Mouse (Mus musculus) neural tube, embryonic 15.5 days (tissue): ENCODE data around the gene Hmgxb4. TPM values are rescaled to one million over a fixed set of nuclear protein-coding genes. Genes with fewer than 3 reads are reported as not detected.
"Not testable (repeated sequence)": the region's sequence is repeated elsewhere in the genome, so short reads cannot be mapped to it uniquely, and the experiment has no call there.

Experiments used
- ATAC-seq: fragments of 200-750 bp; cut with Nextera tagmentation; 2 replicates; pipeline ENCODE4 v1.8.0; 2017; ENCODE audit warnings: mild to moderate bottlenecking, moderate TSS enrichment, moderate library complexity; ENCODE audit not compliant: low FRiP score
- H3K27ac ChIP-seq: fragments of 300-500 bp; sonication (generic); replicated peaks from 2 replicates; pipeline ENCODE4 v1.5.1; 2015; ENCODE audit warnings: mild to moderate bottlenecking, inconsistent platforms
- H3K27me3 ChIP-seq: fragments of 300-500 bp; sonication (generic); replicated peaks from 2 replicates; pipeline ENCODE4 v1.6.1; 2015; ENCODE audit warnings: inconsistent platforms
- H3K36me3 ChIP-seq: fragments of 300-500 bp; sonication (generic); 2 replicates; pipeline ENCODE4 v1.6.1; 2015; ENCODE audit warnings: inconsistent platforms
- H3K4me1 ChIP-seq: fragments of 300-500 bp; sonication (generic); 2 replicates; pipeline ENCODE4 v1.6.1; 2015; ENCODE audit warnings: inconsistent platforms
- H3K4me2 ChIP-seq: fragments of 300-500 bp; sonication (generic); 2 replicates; pipeline ENCODE4 v1.6.1; 2015; ENCODE audit warnings: inconsistent platforms, mild to moderate bottlenecking, moderate library complexity
- H3K4me3 ChIP-seq: fragments of 300-500 bp; sonication (generic); replicated peaks from 2 replicates; pipeline ENCODE4 v1.5.1; 2015; ENCODE audit warnings: mild to moderate bottlenecking, inconsistent platforms
- H3K9ac ChIP-seq: fragments of 300-500 bp; sonication (generic); replicated peaks from 2 replicates; pipeline ENCODE4 v1.6.1; 2015; ENCODE audit warnings: mild to moderate bottlenecking, inconsistent platforms
- H3K9me3 ChIP-seq: fragments of 300-500 bp; sonication (generic); replicated peaks from 2 replicates; pipeline ENCODE4 v1.6.1; 2016; ENCODE audit warnings: inconsistent platforms
- WGBS: fragments of 180-500 bp; shearing (Covaris S2); methylation state at CpG from one replicate; pipeline ENCODE4 v1.1.7; 2015; ENCODE audit warnings: mixed read lengths; 5-methylcytosine and 5-hydroxymethylcytosine counted together
- polyA plus RNA-seq: library from polyadenylated mRNA; unstranded; fragments of >200 nt; fragmentation: Nextera tagmentation; extraction: Ambion mirVana; gene quantifications from 2 replicates; pipeline ENCODE4 v1.2.1, GENCODE M21; 2015

Hmgxb4 gene
- polyA plus RNA-seq: 31.1 and 33.8 TPM in 2 replicates

DNA sequence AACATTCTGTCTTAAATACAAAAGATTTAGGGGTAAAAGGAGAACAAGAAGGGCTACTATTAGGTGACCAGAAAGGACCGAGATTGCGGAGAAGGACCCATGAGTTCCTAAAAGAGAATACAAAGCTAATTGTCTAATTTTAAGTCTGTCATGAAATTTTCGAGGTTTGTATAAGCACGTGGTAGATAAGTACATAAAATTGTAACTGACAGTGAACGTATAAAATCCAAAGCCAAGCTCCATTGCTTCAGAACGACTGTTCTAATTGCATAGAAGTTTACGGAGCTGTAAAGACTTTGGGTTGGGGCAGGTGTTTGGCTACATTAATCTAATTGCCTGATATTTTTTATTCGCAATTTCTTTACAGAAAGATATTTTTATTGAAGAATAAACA, at the start of gene Hmgxb4:
TSS of gene Hmgxb4 (plus strand) at position 276 of the 394 bp plus-strand sequence.
- 8% methylated on average over 8 of the region's 8 CpGs for WGBS
- peak; percentile 13; the same call in 1 of the 2 replicates for ATAC-seq

DNA sequence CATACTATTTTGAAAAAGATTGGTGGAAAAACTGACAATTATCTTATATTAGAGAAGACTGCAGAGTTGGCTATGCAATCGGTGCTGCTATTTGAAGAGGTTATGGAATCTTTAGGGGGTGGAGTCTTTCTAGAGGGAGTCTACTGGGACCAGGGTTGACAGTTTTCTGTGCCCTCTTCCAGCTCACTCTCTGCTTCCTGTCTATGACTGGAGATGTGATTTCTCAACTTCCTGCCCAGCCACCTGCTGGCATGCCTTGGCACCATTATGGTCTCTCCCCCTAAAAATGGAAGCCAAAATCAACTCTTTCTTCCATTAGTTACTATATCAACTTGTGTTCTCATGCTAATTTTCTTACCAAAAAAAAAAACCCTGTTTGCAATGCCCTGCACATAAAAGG, 43.7 kb upstream of the Hmgxb4 start:
- Histone ChIP-seq H3K36me3 (no peaks in the 10 kb centered on the region), H3K4me3 (no peak overlapping the region), H3K4me2 (no peak overlapping the region), H3K4me1 (no peaks in the 10 kb centered on the region), H3K9ac (no peak overlapping the region), H3K9me3 (no peaks in the 10 kb centered on the region), H3K27me3 (no peaks in the 10 kb centered on the region), H3K27ac (no peak overlapping the region)
- WGBS: 90% methylated on average over 1 of the region's 1 CpGs
- ATAC-seq: no peak

More for the DNA sequence above, at the start of gene Hmgxb4:
- Histone ChIP-seq H3K4me1 (peaks cover 14% of the 10 kb centered on the region), H3K4me3 (peak within 1 kb of the TSS; percentile 87), H3K36me3 (no peaks in the 10 kb centered on the region), H3K4me2 (peak within 1 kb of the TSS; percentile 61), H3K27ac (peak within 1 kb of the TSS; percentile 97), H3K9ac (peak within 1 kb of the TSS; percentile 99), H3K27me3 (0 out of 2 replicates have a peak, but pooled peaks cover 7% of the 10 kb centered on the region), H3K9me3 (no peaks in the 10 kb centered on the region)

DNA sequence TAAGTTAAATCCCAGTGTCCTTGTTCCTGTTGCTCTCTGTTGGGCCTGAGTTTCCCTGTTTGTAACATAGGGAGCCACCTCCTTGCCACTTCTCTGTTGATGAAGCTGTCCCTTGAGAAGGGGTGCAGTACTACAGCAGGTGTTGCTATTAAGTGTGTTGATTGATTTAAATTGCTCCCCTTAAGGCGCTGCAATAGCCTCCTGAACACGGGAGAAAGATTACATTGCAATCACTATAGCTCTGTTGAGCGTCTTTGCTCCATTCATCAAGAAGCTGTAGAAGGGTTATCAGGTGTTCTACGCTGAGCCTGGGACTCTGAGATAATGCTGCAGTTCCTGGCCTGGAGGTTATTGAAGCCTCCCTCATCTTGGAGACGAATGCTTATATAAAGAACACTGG, 29.2 kb upstream of the Hmgxb4 start:
- no peak for ATAC-seq
- no peaks in the 10 kb centered on the region for H3K27me3 ChIP-seq
- no peak overlapping the region for H3K4me2 ChIP-seq
- WGBS: 54% methylated on average over 5 of the region's 5 CpGs
- H3K36me3 ChIP-seq: no peaks in the 10 kb centered on the region
- no peaks in the 10 kb centered on the region for H3K4me1 ChIP-seq
- no peak overlapping the region for H3K27ac ChIP-seq
- H3K4me3 ChIP-seq: no peak overlapping the region
- H3K9me3 ChIP-seq: no peaks in the 10 kb centered on the region
- H3K9ac ChIP-seq: no peak overlapping the region

- not testable (repeated sequence) for H3K9ac ChIP-seq, H3K27ac ChIP-seq, H3K27me3 ChIP-seq, H3K4me1 ChIP-seq, H3K4me3 ChIP-seq, ATAC-seq, H3K9me3 ChIP-seq, H3K4me2 ChIP-seq, H3K36me3 ChIP-seq
- WGBS: 96% methylated on average over 3 of the region's 3 CpGs
These were observed 22.9 kb upstream of the Hmgxb4 start for GRCm38 (mm10) chr8:74970286-74970685.

- H3K27me3 ChIP-seq: no peaks in the 10 kb centered on the region
- no peak overlapping the region for H3K9ac ChIP-seq
- no peak for ATAC-seq
- peaks cover 4% of the 10 kb centered on the region; the same call in 1 of the 2 replicates for H3K4me1 ChIP-seq
- H3K9me3 ChIP-seq: no peaks in the 10 kb centered on the region
- no peak overlapping the region for H3K4me2 ChIP-seq
- H3K4me3 ChIP-seq: no peak overlapping the region
- WGBS: 90% methylated on average over 4 of the region's 4 CpGs
- no peak overlapping the region for H3K27ac ChIP-seq
- H3K36me3 ChIP-seq: no peaks in the 10 kb centered on the region
These were observed 21.5 kb upstream of the Hmgxb4 start for GRCm38 (mm10) chr8:74971636-74972035.

DNA sequence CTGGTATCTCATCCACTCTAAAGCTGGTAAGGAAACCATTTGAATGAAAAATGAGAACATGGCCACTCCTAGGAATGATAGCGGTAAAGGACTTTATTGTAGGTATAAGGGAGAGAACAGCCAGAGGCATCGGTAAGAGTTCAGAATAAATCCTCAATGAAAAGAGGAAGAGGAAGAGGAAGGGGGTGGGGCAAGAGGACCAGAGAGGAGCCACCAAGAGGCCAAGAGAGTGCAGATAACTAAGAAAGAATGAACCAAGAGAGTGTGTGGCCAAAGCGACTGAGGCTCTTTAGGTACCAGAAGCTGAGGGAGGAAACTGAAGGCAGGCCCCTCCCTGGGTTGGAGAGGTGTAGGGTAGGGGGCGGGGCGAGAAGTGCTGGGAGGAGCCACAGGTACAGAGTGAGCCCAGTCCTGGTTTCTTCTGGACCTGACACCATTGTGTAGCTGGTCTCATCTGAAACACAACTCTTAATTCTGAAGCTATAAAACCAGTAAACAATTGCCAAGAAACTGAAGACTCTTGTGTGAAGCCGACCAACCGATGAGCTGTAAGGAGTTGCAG, 20.8 kb upstream of the Hmgxb4 start:
- H3K9ac ChIP-seq: no peak overlapping the region
- no peak overlapping the region for H3K4me3 ChIP-seq
- 81% methylated on average over 7 of the region's 7 CpGs for WGBS
- ATAC-seq: no peak; the same call in 1 of the 2 replicates
- H3K4me1 ChIP-seq: peaks cover 4% of the 10 kb centered on the region; the same call in 1 of the 2 replicates
- no peak overlapping the region for H3K4me2 ChIP-seq
- no peak overlapping the region for H3K27ac ChIP-seq
- no peaks in the 10 kb centered on the region for H3K9me3 ChIP-seq
- no peaks in the 10 kb centered on the region for H3K36me3 ChIP-seq
- H3K27me3 ChIP-seq: no peaks in the 10 kb centered on the region

GRCm38 (mm10) chr8:74973121-74973869, 19.9 kb upstream of the Hmgxb4 start:
- WGBS: 37% methylated on average over 8 of the region's 8 CpGs

GRCm38 (mm10) chr8:74973904-74974303, 19.3 kb upstream of the Hmgxb4 start:
- WGBS: 70% methylated on average over 2 of the region's 2 CpGs
- Histone ChIP-seq H3K4me3 (no peak overlapping the region), H3K27me3 (no peaks in the 10 kb centered on the region), H3K9ac (no peak overlapping the region), H3K9me3 (no peaks in the 10 kb centered on the region), H3K27ac (no peak overlapping the region), H3K4me1 (peaks cover 4% of the 10 kb centered on the region; the same call in 1 of the 2 replicates), H3K4me2 (no peak overlapping the region), H3K36me3 (no peaks in the 10 kb centered on the region)
- peak; percentile 4; the same call in 1 of the 2 replicates for ATAC-seq

More at GRCm38 (mm10) chr8:74973121-74973869, 19.9 kb upstream of the Hmgxb4 start:
- no peak overlapping the region for H3K9ac ChIP-seq
- H3K27ac ChIP-seq: no peak overlapping the region
- H3K4me3 ChIP-seq: no peak overlapping the region
- H3K4me1 ChIP-seq: peaks cover 4% of the 10 kb centered on the region; the same call in 1 of the 2 replicates
- H3K36me3 ChIP-seq: no peaks in the 10 kb centered on the region
- no peaks in the 10 kb centered on the region for H3K9me3 ChIP-seq
- no peak overlapping the region for H3K4me2 ChIP-seq
- no peaks in the 10 kb centered on the region for H3K27me3 ChIP-seq
- ATAC-seq: peak; percentile 79

DNA sequence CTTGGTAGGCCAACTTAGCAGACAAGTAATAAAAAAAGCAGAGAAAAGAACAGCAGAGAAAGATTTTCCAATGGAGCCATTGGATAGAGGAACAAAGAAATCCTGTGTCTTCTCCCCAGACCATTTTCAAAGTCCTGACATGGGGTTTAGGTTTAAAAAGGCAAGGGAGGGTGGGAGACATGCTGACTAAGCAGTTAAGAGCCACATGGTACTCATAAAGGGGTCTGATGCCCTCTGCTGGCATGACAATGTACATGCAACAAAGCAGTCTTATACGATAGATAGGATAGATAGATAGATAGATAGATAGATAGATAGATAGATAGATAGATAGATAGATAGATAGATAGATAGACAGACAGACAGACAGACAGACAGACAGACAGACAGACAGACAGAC, 15.7 kb upstream of the Hmgxb4 start:
- no peaks in the 10 kb centered on the region for H3K36me3 ChIP-seq
- H3K4me3 ChIP-seq: no peak overlapping the region
- no peaks in the 10 kb centered on the region for H3K27me3 ChIP-seq
- H3K4me1 ChIP-seq: peaks cover 4% of the 10 kb centered on the region; the same call in 1 of the 2 replicates
- no peaks in the 10 kb centered on the region for H3K9me3 ChIP-seq
- 80% methylated on average over 1 of the region's 1 CpGs for WGBS
- ATAC-seq: no peak
- no peak overlapping the region for H3K4me2 ChIP-seq
- H3K9ac ChIP-seq: no peak overlapping the region
- no peak overlapping the region for H3K27ac ChIP-seq

DNA sequence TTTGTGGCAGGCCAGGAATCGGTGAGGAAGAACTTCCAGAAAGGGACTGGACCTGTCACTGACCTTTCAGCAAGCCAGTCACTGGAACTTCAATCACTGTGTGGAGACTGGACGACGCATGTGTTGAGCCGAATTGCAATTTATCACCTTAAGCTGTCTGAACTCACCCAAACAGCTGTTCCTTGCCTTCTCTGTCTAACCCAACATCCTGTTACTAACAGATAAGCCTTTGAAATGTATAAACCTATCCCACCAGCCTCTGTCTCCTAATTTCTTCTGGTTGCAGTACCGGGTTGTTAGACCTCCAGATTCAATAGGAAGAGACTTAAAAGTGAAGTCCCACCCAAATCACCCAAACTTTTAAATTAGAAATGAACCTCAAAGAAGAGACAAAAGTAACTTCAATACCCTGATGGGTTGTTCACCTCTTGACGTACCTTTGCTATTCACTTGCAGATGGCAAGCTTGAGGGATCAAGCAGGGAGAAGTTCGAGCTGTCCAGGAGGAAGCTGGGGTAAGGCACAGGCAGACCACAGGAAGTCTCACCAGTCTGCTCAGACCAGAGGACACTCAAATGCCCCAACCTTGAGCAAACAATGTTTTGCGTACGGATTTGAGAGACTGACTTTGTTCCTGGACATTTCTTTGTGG, 13.0 kb upstream of the Hmgxb4 start:
- Histone ChIP-seq H3K4me3 (no peak overlapping the region), H3K4me1 (no peaks in the 10 kb centered on the region), H3K27me3 (no peaks in the 10 kb centered on the region), H3K4me2 (no peak overlapping the region), H3K9ac (no peak overlapping the region), H3K27ac (no peak overlapping the region), H3K36me3 (no peaks in the 10 kb centered on the region), H3K9me3 (no peaks in the 10 kb centered on the region)
- WGBS: 63% methylated on average over 9 of the region's 9 CpGs
- ATAC-seq: no peak

DNA sequence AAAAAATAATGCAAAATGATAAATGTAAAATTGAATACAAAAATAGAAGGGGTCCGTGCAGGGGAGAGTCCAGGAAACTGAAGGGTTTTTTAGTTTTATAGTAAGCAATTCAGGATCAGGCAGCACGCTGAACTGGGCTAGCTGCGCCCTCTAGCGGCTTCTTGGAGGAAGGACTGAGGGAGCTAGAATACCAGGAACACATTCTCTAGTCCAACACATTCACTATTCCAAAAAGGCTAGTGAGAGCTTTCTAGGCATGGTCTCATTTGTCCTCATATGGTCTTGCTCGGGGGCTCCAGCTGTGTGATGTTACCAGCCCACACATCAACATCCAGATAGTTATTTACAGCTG, 12.5 kb upstream of the Hmgxb4 start:
- Histone ChIP-seq H3K9ac (no peak overlapping the region), H3K27me3 (no peaks in the 10 kb centered on the region), H3K27ac (no peak overlapping the region), H3K4me3 (no peak overlapping the region), H3K4me1 (no peaks in the 10 kb centered on the region), H3K4me2 (no peak overlapping the region), H3K36me3 (no peaks in the 10 kb centered on the region), H3K9me3 (no peaks in the 10 kb centered on the region)
- peak; percentile 65; the same call in 1 of the 2 replicates for ATAC-seq
- 4% methylated on average over 5 of the region's 5 CpGs for WGBS

DNA sequence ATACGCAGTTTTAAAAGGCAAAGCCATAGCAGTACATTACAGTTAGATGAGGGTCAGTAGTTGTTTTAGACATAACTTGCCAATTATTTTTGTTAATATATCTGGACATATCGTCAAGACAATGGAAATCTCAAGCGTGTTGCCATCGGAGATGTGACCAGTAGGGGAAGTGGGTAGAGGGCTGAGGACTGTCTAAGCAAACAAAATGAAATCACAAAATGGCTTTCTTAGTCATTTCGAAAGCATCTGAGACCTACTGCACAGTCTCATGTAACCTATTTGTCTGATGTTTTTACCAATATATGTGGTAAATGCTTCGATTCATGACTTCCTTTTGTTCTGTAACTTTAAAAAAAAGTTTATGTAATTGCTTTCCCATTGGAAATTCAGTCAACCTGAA, 11.3 kb upstream of the Hmgxb4 start:
- no peaks in the 10 kb centered on the region for H3K9me3 ChIP-seq
- no peak overlapping the region for H3K4me3 ChIP-seq
- no peaks in the 10 kb centered on the region for H3K27me3 ChIP-seq
- WGBS: 90% methylated on average over 6 of the region's 6 CpGs
- H3K36me3 ChIP-seq: no peaks in the 10 kb centered on the region
- no peaks in the 10 kb centered on the region for H3K4me1 ChIP-seq
- no peak overlapping the region for H3K4me2 ChIP-seq
- H3K9ac ChIP-seq: no peak overlapping the region
- ATAC-seq: no peak
- no peak overlapping the region for H3K27ac ChIP-seq
